Mouse (Mus musculus) intestine, postnatal 0 days (tissue): Measurements from ENCODE around the gene Armc3. TPM values are rescaled to one million over a fixed set of nuclear protein-coding genes. Genes with fewer than 3 reads are reported as not detected.

ENCODE experiments used
- ATAC-seq: fragments of 200-750 bp; cut with Nextera tagmentation; 2 replicates; pipeline ENCODE4 v1.8.0; 2017; ENCODE audit warnings: mild to moderate bottlenecking, moderate TSS enrichment, moderate library complexity
- H3K27ac ChIP-seq: fragments of 300-500 bp; sonication (generic); 2 replicates; pipeline ENCODE4 v1.5.1; 2014; ENCODE audit warnings: mild to moderate bottlenecking, low read depth, low read length, moderate library complexity
- H3K27me3 ChIP-seq: fragments of 300-500 bp; sonication (generic); replicated peaks from 2 replicates; pipeline ENCODE4 v1.6.1; 2014; ENCODE audit warnings: low read length, mixed read lengths; ENCODE audit not compliant: control insufficient read depth, insufficient read depth
- H3K36me3 ChIP-seq: fragments of 300-500 bp; sonication (generic); 2 replicates; pipeline ENCODE4 v1.6.1; 2014; ENCODE audit warnings: mild to moderate bottlenecking, moderate library complexity; ENCODE audit not compliant: control insufficient read depth, insufficient read depth
- H3K4me1 ChIP-seq: fragments of 300-500 bp; sonication (generic); replicated peaks from 2 replicates; pipeline ENCODE4 v1.6.1; 2014; ENCODE audit warnings: antibody characterized with exemption, low read length, mixed read lengths; ENCODE audit not compliant: control insufficient read depth, insufficient read depth
- H3K4me2 ChIP-seq: fragments of 300-500 bp; sonication (generic); replicated peaks from 2 replicates; pipeline ENCODE4 v1.6.1; 2014; ENCODE audit warnings: low read depth, mild to moderate bottlenecking, moderate library complexity
- H3K4me3 ChIP-seq: fragments of 300-500 bp; sonication (generic); 2 replicates; pipeline ENCODE4 v1.5.1; 2014; ENCODE audit warnings: low read depth, low read length
- H3K9ac ChIP-seq: fragments of 300-500 bp; sonication (generic); 2 replicates; pipeline ENCODE4 v1.6.1; 2014; ENCODE audit warnings: mild to moderate bottlenecking, low read depth, low read length
- H3K9me3 ChIP-seq: fragments of 300-500 bp; sonication (generic); 2 replicates; pipeline ENCODE4 v1.6.1; 2016; ENCODE audit warnings: mixed run types; ENCODE audit not compliant: control insufficient read depth
- CTCF ChIP-seq: sonication (generic); IDR thresholded peaks from 2 replicates; pipeline ENCODE4 v1.5.1; 2016; ENCODE audit warnings: low read depth, mild to moderate bottlenecking, control low read depth, antibody characterized with exemption, moderate library complexity
- WGBS: fragments of 180-500 bp; shearing (Covaris S2); extraction: QIAGEN DNeasy Blood & Tissue Kit; methylation state at CpG from one replicate; pipeline ENCODE4 v1.1.7; 2014; 5-methylcytosine and 5-hydroxymethylcytosine counted together
- polyA plus RNA-seq: library from polyadenylated mRNA; unstranded; fragments of >200 nt; fragmentation: Nextera tagmentation; extraction: Ambion mirVana; gene quantifications from 2 replicates; pipeline ENCODE4 v1.2.1, GENCODE M21; 2015

Armc3 gene
- polyA plus RNA-seq, 1 experiment from 2014 or later, result 0.09 TPM

DNA sequence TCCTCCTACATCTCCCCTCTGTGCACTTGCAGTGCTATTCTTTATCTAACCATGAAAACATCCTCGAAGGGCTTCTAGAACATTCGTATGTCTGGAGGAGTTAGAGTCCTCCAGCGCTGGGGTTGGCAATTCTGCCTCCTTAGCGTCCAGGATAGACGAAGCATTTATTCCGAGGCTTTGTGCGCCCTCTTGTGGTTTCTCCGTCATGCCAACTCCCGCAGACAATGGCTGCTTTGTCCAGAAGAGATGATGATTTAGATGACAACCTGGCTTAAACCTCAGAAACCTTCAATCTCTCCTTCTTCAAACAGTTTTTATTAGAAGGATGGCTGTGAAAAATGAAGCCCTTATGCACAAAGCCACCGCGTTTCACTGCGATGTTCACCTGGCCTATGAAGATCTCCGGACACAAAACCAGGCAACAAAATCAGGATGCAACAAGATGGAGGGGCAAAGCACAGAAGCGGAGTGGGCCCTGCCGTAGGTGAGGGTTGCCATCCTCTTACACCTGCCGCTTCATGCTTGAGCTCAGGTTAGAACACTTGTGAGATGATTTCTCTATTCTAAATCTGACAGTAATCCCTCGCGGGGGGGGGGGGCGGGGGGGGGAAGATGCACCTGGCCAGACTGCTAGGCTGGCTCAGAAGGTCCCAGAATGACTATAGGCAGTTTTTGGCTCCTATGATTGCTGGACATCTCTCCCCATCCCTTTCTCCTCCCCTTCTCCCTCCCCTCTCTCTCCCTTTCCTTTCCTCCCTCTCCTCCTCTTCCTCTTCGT lies 145.7 kb downstream of the Armc3 start:
- 21% methylated on average over 19 of the region's 20 CpGs for WGBS
- H3K27ac ChIP-seq, result no peak overlapping the region
- peak; percentile 89 for TF ChIP-seq CTCF

GRCm38 (mm10) chr2:19345414-19345964 lies 146.4 kb downstream of the Armc3 start:
- no peak overlapping the region for H3K4me2 ChIP-seq
- no peak overlapping the region for H3K27ac ChIP-seq
- no peaks in the 10 kb centered on the region for H3K9me3 ChIP-seq
- no peaks in the 10 kb centered on the region for H3K36me3 ChIP-seq
- H3K4me1 ChIP-seq, result no peaks in the 10 kb centered on the region
- no peak for TF ChIP-seq CTCF
- H3K9ac ChIP-seq, result no peak overlapping the region
- no peaks in the 10 kb centered on the region for H3K27me3 ChIP-seq
- no peak overlapping the region for H3K4me3 ChIP-seq
- no peak for ATAC-seq
- 77% methylated on average over 5 of the region's 5 CpGs for WGBS

More for the DNA sequence above, 145.7 kb downstream of the Armc3 start:
- H3K9ac ChIP-seq, result no peak overlapping the region
- no peaks in the 10 kb centered on the region for H3K36me3 ChIP-seq
- peak overlapping the region; percentile 44 for H3K4me2 ChIP-seq
- no peaks in the 10 kb centered on the region for H3K27me3 ChIP-seq
- no peaks in the 10 kb centered on the region for H3K4me1 ChIP-seq
- no peak for ATAC-seq
- no peak overlapping the region for H3K4me3 ChIP-seq
- no peaks in the 10 kb centered on the region for H3K9me3 ChIP-seq

DNA sequence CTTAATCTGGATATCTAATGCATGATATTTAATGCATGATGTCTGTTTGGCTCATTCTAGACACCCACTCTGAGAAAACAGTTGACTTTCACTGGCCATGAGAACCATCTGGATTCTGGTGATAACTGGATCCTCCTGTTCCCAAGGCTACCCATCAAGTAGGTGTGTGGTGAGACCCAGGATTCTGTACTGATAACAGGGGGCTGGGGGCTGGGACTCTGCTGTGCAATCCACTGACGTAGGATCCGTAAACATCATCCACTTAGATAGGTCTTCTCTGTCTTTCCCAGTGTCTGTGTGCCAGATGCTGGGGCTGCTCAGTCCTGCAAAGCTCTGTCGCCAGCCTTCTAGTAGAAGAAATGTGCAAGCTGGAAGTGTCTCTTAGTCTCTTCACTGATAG lies 149.4 kb downstream of the Armc3 start:
- WGBS, result 71% methylated on average over 3 of the region's 3 CpGs
- ATAC-seq, result no peak
- Histone ChIP-seq H3K4me3 (no peak overlapping the region), H3K4me2 (no peak overlapping the region), H3K27me3 (no peaks in the 10 kb centered on the region), H3K27ac (no peak overlapping the region), H3K36me3 (no peaks in the 10 kb centered on the region), H3K9ac (no peak overlapping the region), H3K9me3 (no peaks in the 10 kb centered on the region), H3K4me1 (no peaks in the 10 kb centered on the region)
- TF ChIP-seq CTCF, result no peak

DNA sequence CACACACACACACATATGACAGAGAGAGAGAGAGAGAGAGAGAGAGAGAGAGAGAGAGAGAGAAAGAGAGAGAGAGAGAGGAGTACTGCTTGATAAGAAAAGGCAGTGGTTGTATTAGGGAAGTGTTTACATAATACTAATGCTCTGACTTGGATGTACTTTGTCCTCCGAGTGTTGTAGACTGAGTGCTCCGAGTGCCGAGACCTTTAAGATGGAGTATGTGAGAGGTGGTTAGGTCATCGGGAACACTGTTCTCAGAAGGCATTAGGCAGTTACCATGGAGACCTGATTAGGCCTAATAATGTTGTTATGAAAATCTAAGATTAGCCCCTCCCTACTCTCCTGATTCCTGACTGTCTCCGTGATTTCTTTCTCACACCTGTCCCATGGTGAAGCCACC lies 151.1 kb downstream of the Armc3 start:
- H3K4me1 ChIP-seq, result no peaks in the 10 kb centered on the region
- WGBS, result 48% methylated on average over 5 of the region's 5 CpGs
- peak; percentile 83 for ATAC-seq
- H3K9ac ChIP-seq, result no peak overlapping the region
- H3K27ac ChIP-seq, result no peak overlapping the region
- H3K9me3 ChIP-seq, result no peaks in the 10 kb centered on the region
- no peak overlapping the region for H3K4me2 ChIP-seq
- H3K4me3 ChIP-seq, result no peak overlapping the region
- H3K27me3 ChIP-seq, result no peaks in the 10 kb centered on the region
- TF ChIP-seq CTCF, result no peak
- no peaks in the 10 kb centered on the region for H3K36me3 ChIP-seq

- Histone ChIP-seq H3K27ac (no peak overlapping the region), H3K27me3 (no peaks in the 10 kb centered on the region), H3K4me1 (no peaks in the 10 kb centered on the region), H3K4me2 (no peak overlapping the region), H3K4me3 (no peak overlapping the region), H3K36me3 (no peaks in the 10 kb centered on the region), H3K9ac (no peak overlapping the region), H3K9me3 (no peaks in the 10 kb centered on the region)
- TF ChIP-seq CTCF, result no peak
- 98% methylated on average over 1 of the region's 1 CpGs for WGBS
- ATAC-seq, result no peak
Observed at GRCm38 (mm10) chr2:19351615-19352253, 152.6 kb downstream of the Armc3 start.

- ATAC-seq, result no peak
- H3K4me1 ChIP-seq, result no peaks in the 10 kb centered on the region
- WGBS, result 86% methylated on average over 2 of the region's 2 CpGs
- no peak overlapping the region for H3K9ac ChIP-seq
- H3K4me3 ChIP-seq, result no peak overlapping the region
- H3K9me3 ChIP-seq, result no peaks in the 10 kb centered on the region
- H3K27ac ChIP-seq, result no peak overlapping the region
- H3K27me3 ChIP-seq, result no peaks in the 10 kb centered on the region
- H3K4me2 ChIP-seq, result no peak overlapping the region
- no peaks in the 10 kb centered on the region for H3K36me3 ChIP-seq
- no peak for TF ChIP-seq CTCF
Observed at GRCm38 (mm10) chr2:19353158-19353557, 154.1 kb downstream of the Armc3 start.

Other genes with a start within 250 kb of the Armc3 start
- gene Pip4k2a, start 201.2 kb upstream of the Armc3 start, polyA plus RNA-seq, result 12.0 and 12.8 TPM in 2 replicates
- 0.27 and 0.47 TPM in 2 replicates for gene 4930426L09Rik, start 201.0 kb upstream of the Armc3 start, polyA plus RNA-seq
- gene Msrb2, start 172.1 kb downstream of the Armc3 start, polyA plus RNA-seq, result 8.3 TPM in 2 replicates
- not detected in 2 replicates for gene Ptf1a, start 246.4 kb downstream of the Armc3 start, polyA plus RNA-seq